Mouse (Mus musculus) urinary bladder, postnatal 10 days (tissue): ENCODE results near the gene Dusp1.

Source experiments
- DNase-seq: peaks from one replicate; pipeline ENCODE4 v3.0.0; 2022; ENCODE audit warnings: low spot score

The Dusp1 gene

DNA sequence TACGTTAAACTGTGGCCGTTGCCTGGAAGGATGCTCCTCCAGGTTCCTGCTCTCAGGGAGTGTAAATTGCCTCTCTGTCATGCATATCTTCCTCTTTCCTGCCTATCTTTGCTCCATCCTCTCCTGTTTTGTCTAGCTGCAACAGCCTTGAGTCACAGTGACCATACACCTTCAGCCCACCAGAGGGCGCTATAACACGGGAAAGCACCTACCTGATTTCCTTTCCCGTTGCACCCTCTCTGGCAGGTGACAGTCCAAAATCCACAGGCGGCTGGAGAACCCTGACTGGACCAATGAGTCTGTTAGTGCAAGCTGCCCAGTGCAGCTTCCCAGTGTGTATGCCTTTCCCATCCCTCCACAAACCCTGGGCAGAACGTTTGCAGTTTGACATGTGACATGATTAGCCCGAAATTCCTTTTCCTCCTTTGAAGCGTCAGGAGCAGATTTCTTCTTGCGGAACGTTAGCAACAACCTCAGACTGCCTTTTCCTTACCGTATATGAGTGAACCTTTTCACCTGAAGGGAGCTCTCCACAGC is 99.2 kb downstream of the Dusp1 start:
- no peak for DNase-seq

DNA sequence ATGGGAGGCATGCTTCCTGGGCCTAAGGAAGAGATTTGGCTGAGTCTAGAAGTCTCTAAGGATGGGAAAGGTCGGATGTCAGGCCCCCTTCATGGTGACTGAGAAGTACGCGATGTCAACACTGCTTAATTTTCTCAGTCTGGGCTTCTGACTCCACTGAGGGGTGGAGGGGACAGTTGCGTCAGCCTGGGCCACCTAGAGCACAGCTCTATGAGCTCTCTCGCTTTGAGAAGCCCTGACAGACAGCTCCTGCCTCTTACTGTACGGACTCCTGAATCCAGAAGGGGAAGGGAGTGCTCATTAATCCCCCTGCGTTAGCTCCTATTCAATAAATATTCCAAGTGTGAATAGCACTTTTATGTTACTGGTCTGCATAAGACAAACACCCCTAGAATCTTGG is 103.9 kb downstream of the Dusp1 start:
- DNase-seq: no peak

DNA sequence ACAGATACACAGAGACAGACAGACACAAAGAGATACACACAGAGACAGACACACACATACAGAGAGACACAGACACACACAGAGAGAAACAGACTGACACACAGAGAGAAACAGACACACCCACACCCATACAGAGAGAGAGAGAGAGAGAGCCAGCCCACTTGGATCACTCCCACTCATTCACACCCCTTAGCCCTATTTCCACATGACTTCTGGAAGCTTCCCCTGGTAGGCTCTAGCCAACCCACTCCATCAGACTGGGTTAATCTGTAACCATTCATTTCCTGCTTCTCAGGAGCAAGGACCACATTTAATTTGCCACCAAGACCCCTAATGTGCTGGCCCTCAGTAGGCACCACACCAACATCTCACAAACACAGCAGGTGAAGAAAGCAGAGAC is 104.4 kb downstream of the Dusp1 start:
- DNase-seq: no peak
